Mouse (Mus musculus) intestine, postnatal 0 days (tissue): ENCODE results near the gene Fbxl8. TPM values are rescaled to one million over a fixed set of nuclear protein-coding genes. Genes with fewer than 3 reads are reported as not detected.

Experiments
- ATAC-seq: fragments of 200-750 bp; cut with Nextera tagmentation; 2 replicates; pipeline ENCODE4 v1.8.0; 2017; ENCODE audit warnings: mild to moderate bottlenecking, moderate TSS enrichment, moderate library complexity
- H3K27ac ChIP-seq: fragments of 300-500 bp; sonication (generic); 2 replicates; pipeline ENCODE4 v1.5.1; 2014; ENCODE audit warnings: mild to moderate bottlenecking, low read depth, low read length, moderate library complexity
- H3K27me3 ChIP-seq: fragments of 300-500 bp; sonication (generic); replicated peaks from 2 replicates; pipeline ENCODE4 v1.6.1; 2014; ENCODE audit warnings: low read length, mixed read lengths; ENCODE audit not compliant: control insufficient read depth, insufficient read depth
- H3K36me3 ChIP-seq: fragments of 300-500 bp; sonication (generic); 2 replicates; pipeline ENCODE4 v1.6.1; 2014; ENCODE audit warnings: mild to moderate bottlenecking, moderate library complexity; ENCODE audit not compliant: control insufficient read depth, insufficient read depth
- H3K4me1 ChIP-seq: fragments of 300-500 bp; sonication (generic); replicated peaks from 2 replicates; pipeline ENCODE4 v1.6.1; 2014; ENCODE audit warnings: antibody characterized with exemption, low read length, mixed read lengths; ENCODE audit not compliant: control insufficient read depth, insufficient read depth
- H3K4me2 ChIP-seq: fragments of 300-500 bp; sonication (generic); replicated peaks from 2 replicates; pipeline ENCODE4 v1.6.1; 2014; ENCODE audit warnings: low read depth, mild to moderate bottlenecking, moderate library complexity
- H3K4me3 ChIP-seq: fragments of 300-500 bp; sonication (generic); 2 replicates; pipeline ENCODE4 v1.5.1; 2014; ENCODE audit warnings: low read depth, low read length
- H3K9ac ChIP-seq: fragments of 300-500 bp; sonication (generic); 2 replicates; pipeline ENCODE4 v1.6.1; 2014; ENCODE audit warnings: mild to moderate bottlenecking, low read depth, low read length
- H3K9me3 ChIP-seq: fragments of 300-500 bp; sonication (generic); 2 replicates; pipeline ENCODE4 v1.6.1; 2016; ENCODE audit warnings: mixed run types; ENCODE audit not compliant: control insufficient read depth
- CTCF ChIP-seq: sonication (generic); IDR thresholded peaks from 2 replicates; pipeline ENCODE4 v1.5.1; 2016; ENCODE audit warnings: low read depth, mild to moderate bottlenecking, control low read depth, antibody characterized with exemption, moderate library complexity
- WGBS: fragments of 180-500 bp; shearing (Covaris S2); extraction: QIAGEN DNeasy Blood & Tissue Kit; methylation state at CpG from one replicate; pipeline ENCODE4 v1.1.7; 2014; 5-methylcytosine and 5-hydroxymethylcytosine counted together
- polyA plus RNA-seq: library from polyadenylated mRNA; unstranded; fragments of >200 nt; fragmentation: Nextera tagmentation; extraction: Ambion mirVana; gene quantifications from 2 replicates; pipeline ENCODE4 v1.2.1, GENCODE M21; 2015

Gene Fbxl8
- polyA plus RNA-seq, 1 experiment from 2014 or later = 6.0 TPM

GRCm38 (mm10) chr8:105293405-105293804 is 29.0 kb downstream of the Fbxl8 start:
- H3K36me3 ChIP-seq = no peaks in the 10 kb centered on the region
- no peak overlapping the region for H3K4me3 ChIP-seq
- H3K27me3 ChIP-seq = peaks cover 12% of the 10 kb centered on the region
- H3K4me2 ChIP-seq = no peak overlapping the region
- H3K4me1 ChIP-seq = peaks cover 13% of the 10 kb centered on the region
- no peak overlapping the region for H3K9ac ChIP-seq
- H3K27ac ChIP-seq = no peak overlapping the region
- H3K9me3 ChIP-seq = no peaks in the 10 kb centered on the region
- no peak for ATAC-seq
- 76% methylated on average over 19 of the region's 19 CpGs for WGBS
- TF ChIP-seq CTCF = no peak

DNA sequence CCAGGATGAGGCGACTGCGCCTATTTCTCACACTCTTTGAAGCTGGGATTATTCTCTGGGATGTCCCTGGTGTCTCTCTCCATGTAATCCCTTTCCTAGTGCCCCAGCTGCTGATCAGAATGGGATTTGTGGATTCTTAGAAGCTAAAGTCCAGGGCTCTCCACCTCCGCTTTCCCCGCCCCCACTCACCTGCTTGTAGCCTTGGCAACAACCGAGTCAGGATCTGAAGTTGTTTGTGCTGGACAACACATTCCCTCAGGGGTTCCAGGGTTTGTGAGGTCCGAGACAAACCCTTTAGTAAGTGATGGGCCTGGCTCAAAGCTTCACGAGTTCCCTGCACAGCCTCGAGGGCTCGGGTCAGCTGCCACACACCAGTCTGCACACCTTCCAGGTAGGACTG is 30.3 kb downstream of the Fbxl8 start:
- peak overlapping the region; percentile 33; the same call in 1 of the 2 replicates for H3K4me2 ChIP-seq
- H3K4me1 ChIP-seq = peaks cover 12% of the 10 kb centered on the region
- TF ChIP-seq CTCF = no peak
- H3K4me3 ChIP-seq = no peak overlapping the region
- no peak overlapping the region for H3K9ac ChIP-seq
- peaks cover 11% of the 10 kb centered on the region for H3K27me3 ChIP-seq
- no peaks in the 10 kb centered on the region for H3K9me3 ChIP-seq
- WGBS = 67% methylated on average over 9 of the region's 9 CpGs
- no peak overlapping the region for H3K27ac ChIP-seq
- H3K36me3 ChIP-seq = no peaks in the 10 kb centered on the region
- ATAC-seq = no peak

DNA sequence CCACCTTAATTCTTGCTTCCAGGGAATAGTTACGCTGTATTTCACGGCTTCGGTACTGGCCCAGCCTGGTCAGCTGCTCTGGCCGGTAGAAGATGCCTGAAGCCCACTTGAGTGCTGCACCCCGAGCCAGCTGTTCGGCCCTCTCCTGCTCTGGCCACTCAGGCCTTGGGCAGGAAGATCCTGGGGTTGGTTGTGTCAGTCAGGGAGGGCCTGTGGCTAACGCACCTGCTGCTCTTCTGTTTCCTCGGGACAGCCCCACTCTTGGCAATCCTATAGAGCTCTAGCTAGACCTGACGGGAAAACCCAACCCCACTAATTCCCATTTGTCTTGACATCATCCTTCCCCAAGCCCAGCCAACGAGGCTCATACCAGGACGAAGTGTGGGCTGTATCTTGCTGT is 30.8 kb downstream of the Fbxl8 start:
- H3K9ac ChIP-seq = no peak overlapping the region
- H3K27me3 ChIP-seq = peaks cover 6% of the 10 kb centered on the region
- TF ChIP-seq CTCF = no peak
- 66% methylated on average over 11 of the region's 11 CpGs for WGBS
- H3K27ac ChIP-seq = no peak overlapping the region
- no peaks in the 10 kb centered on the region for H3K9me3 ChIP-seq
- H3K36me3 ChIP-seq = peaks cover 5% of the 10 kb centered on the region; the same call in 1 of the 2 replicates
- peaks cover 7% of the 10 kb centered on the region for H3K4me1 ChIP-seq
- no peak overlapping the region for H3K4me3 ChIP-seq
- H3K4me2 ChIP-seq = peak overlapping the region; percentile 33; the same call in 1 of the 2 replicates
- ATAC-seq = no peak

GRCm38 (mm10) chr8:105295895-105296573 is 31.6 kb downstream of the Fbxl8 start, which contains the start of gene Exoc3l:
Gene Exoc3l (minus strand): TSS chr8:105296101.
- H3K27me3 ChIP-seq = no peaks in the 10 kb centered on the region
- H3K4me1 ChIP-seq = peaks cover 2% of the 10 kb centered on the region; the same call in 1 of the 2 replicates
- 64% methylated on average over 11 of the region's 11 CpGs for WGBS
- TF ChIP-seq CTCF = no peak
- H3K9ac ChIP-seq = no peak within 1 kb of the TSS
- H3K4me2 ChIP-seq = peak within 1 kb of the TSS; percentile 85
- ATAC-seq = no peak
- peak within 1 kb of the TSS; percentile 95 for H3K4me3 ChIP-seq
- H3K9me3 ChIP-seq = no peaks in the 10 kb centered on the region
- H3K36me3 ChIP-seq = peaks cover 12% of the 10 kb centered on the region
- no peak within 1 kb of the TSS for H3K27ac ChIP-seq

DNA sequence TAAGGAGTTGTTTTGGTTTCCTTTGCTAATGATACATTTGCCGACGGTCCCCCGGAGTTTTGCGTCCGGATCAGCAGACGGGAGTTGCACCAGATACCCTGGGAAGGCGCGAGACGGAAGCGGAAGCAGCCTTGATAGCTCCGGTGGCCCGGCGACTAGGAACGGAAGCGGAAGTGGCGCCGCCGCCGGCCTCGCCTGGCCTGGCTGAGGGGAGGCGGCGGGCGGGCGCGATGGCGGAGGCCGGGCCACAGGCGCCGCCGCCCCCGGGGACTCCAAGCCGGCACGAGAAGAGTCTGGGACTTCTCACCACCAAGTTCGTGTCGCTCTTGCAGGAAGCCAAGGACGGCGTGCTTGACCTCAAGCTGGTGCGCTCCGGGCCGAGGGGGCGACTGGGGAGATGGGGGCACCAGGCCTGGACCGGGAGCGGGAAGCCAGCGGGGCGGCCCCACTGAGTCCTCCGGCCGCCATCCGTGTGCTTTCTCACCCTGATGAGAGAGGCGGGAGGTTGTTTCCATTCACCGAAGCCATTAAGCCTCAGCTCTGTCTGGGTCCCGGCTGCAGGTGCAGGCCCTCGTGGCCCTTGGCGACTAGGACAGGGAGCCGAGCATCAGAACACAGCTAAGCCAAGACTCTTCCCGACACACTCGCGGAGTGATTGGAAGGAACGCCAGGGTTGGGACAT is 33.2 kb downstream of the Fbxl8 start, which contains the start of gene E2f4:
E2f4 (plus strand) TSS at position 153 of the 682 bp plus-strand sequence.
- H3K9me3 ChIP-seq = no peaks in the 10 kb centered on the region
- peak within 1 kb of the TSS; percentile 95 for H3K4me3 ChIP-seq
- ATAC-seq = peak; percentile 89
- under 1% methylated on average over 56 of the region's 58 CpGs for WGBS
- H3K9ac ChIP-seq = peak within 1 kb of the TSS; percentile 84
- H3K27ac ChIP-seq = peak within 1 kb of the TSS; percentile 62
- H3K36me3 ChIP-seq = peaks cover 24% of the 10 kb centered on the region
- peak within 1 kb of the TSS; percentile 85 for H3K4me2 ChIP-seq
- peaks cover 2% of the 10 kb centered on the region; the same call in 1 of the 2 replicates for H3K4me1 ChIP-seq
- TF ChIP-seq CTCF = no peak
- no peaks in the 10 kb centered on the region for H3K27me3 ChIP-seq

DNA sequence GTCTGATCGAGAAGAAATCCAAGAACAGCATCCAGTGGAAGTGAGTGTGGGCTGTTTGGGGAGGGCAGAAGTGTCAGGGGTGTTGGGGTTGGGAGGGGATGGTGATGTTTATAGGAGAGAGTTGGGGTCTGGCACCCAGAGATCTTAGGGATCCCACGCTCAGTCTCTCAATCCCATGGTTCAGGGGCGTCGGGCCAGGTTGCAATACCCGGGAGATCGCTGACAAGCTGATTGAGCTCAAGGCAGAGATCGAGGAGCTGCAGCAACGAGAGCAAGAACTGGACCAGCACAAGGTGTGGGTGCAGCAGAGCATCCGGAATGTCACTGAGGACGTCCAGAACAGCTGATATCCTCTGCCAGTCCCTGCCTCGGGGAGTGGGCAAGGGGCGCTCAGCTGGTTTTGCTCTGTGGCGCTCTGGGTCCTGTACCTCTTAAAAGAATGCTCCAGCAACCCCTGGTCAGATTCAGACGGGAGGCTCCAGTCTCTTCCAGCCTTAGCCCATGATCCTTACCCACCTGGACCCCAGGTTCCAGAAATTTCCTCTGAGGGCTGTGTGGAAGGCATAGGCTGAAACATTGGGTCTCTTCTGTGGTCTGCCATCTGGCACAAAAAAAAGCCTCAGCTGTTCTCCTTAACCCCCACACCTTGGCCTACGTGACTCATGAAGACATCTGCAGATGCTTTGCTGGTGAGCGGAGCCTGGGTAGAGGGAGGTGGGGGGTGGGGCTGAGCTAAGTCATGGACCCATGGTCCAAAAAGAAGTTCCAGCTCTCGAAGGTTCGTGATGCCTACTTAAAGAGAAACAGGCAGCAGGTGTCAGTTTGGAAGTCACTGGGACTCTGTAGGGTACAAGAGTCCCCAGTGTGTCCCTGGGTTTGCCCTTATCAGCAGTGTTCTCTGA is 34.2 kb downstream of the Fbxl8 start:
- peak overlapping the region; percentile 84 for H3K9ac ChIP-seq
- H3K9me3 ChIP-seq = no peaks in the 10 kb centered on the region
- peak overlapping the region; percentile 85 for H3K4me2 ChIP-seq
- no peak for TF ChIP-seq CTCF
- 42% methylated on average over 18 of the region's 18 CpGs for WGBS
- H3K27ac ChIP-seq = 0 out of 2 replicates have a peak overlapping the region, but pooled peaks have one; percentile 62
- H3K36me3 ChIP-seq = peaks cover 28% of the 10 kb centered on the region
- H3K4me3 ChIP-seq = peak overlapping the region; percentile 95
- H3K27me3 ChIP-seq = no peaks in the 10 kb centered on the region
- peaks cover 2% of the 10 kb centered on the region; the same call in 1 of the 2 replicates for H3K4me1 ChIP-seq
- no peak for ATAC-seq
